Mouse (Mus musculus) heart, embryonic 13.5 days (tissue): ENCODE measurements around the gene Hs1bp3. TPM values are rescaled to one million over a fixed set of nuclear protein-coding genes. Genes with fewer than 3 reads are reported as not detected.

ENCODE experiments used
- ATAC-seq: fragments of 200-750 bp; cut with Nextera tagmentation; 2 replicates; pipeline ENCODE4 v1.8.0; 2017; ENCODE audit warnings: moderate TSS enrichment; ENCODE audit not compliant: insufficient number of reproducible peaks, low FRiP score, low TSS enrichment; ENCODE audit errors: extremely low read depth
- H3K27ac ChIP-seq: fragments of 300-500 bp; sonication (generic); replicated peaks from 2 replicates; pipeline ENCODE4 v1.5.1; 2015; ENCODE audit warnings: moderate library complexity, mild to moderate bottlenecking, inconsistent platforms
- H3K27me3 ChIP-seq: fragments of 300-500 bp; sonication (generic); replicated peaks from 2 replicates; pipeline ENCODE4 v1.6.1; 2015; ENCODE audit warnings: mild to moderate bottlenecking, inconsistent platforms
- H3K36me3 ChIP-seq: fragments of 300-500 bp; sonication (generic); 2 replicates; pipeline ENCODE4 v1.6.1; 2015; ENCODE audit warnings: mild to moderate bottlenecking, inconsistent platforms
- H3K4me1 ChIP-seq: fragments of 300-500 bp; sonication (generic); 2 replicates; pipeline ENCODE4 v1.6.1; 2015; ENCODE audit warnings: inconsistent platforms
- H3K4me2 ChIP-seq: fragments of 300-500 bp; sonication (generic); 2 replicates; pipeline ENCODE4 v1.6.1; 2015; ENCODE audit warnings: inconsistent platforms, mild to moderate bottlenecking, moderate library complexity
- H3K4me3 ChIP-seq: fragments of 300-500 bp; sonication (generic); 2 replicates; pipeline ENCODE4 v1.5.1; 2015; ENCODE audit warnings: moderate library complexity, mild to moderate bottlenecking, inconsistent platforms
- H3K9ac ChIP-seq: fragments of 300-500 bp; sonication (generic); 2 replicates; pipeline ENCODE4 v1.6.1; 2015; ENCODE audit warnings: inconsistent platforms, mild to moderate bottlenecking, moderate library complexity
- H3K9me3 ChIP-seq: fragments of 300-500 bp; sonication (generic); 2 replicates; pipeline ENCODE4 v1.6.1; 2016; ENCODE audit warnings: inconsistent platforms
- WGBS: fragments of 180-500 bp; shearing (Covaris S2); methylation state at CpG from one replicate; pipeline ENCODE4 v1.1.7; 2015; ENCODE audit warnings: mixed read lengths; 5-methylcytosine and 5-hydroxymethylcytosine counted together
- polyA plus RNA-seq: library from polyadenylated mRNA; unstranded; fragments of >200 nt; fragmentation: Nextera tagmentation; extraction: Ambion mirVana; gene quantifications from 2 replicates; pipeline ENCODE4 v1.2.1, GENCODE M21; 2015

The Hs1bp3 gene
- polyA plus RNA-seq: 14.3 and 15.6 TPM in 2 replicates

DNA sequence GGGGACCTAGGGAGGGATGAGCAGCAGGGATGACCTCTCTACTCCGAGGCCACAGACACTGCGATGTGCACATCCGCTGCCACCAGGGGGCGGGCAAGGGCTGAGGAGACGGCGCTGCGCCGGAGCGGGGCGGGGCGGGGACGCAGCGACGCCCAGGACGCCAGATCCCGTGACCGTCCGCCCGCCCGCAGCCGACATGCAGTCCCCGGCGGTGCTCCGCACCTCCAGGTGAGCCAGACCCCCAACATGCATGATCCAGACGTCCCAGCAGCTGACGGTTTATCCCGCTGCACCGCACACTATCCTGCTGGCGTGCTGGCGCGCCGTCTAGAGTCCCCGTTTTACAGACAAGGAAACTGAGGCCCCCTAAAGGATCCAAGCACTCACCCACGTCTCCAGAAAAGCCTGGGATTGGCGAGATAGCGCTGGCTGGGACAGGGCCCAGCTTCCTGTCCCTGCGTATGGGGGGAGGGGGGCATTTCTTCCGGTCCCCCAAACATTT is at the start of gene Hs1bp3:
Hs1bp3 (plus strand) TSS at position 163 of the 502 bp plus-strand sequence.
- peaks cover 33% of the 10 kb centered on the region for H3K27me3 ChIP-seq
- no peak within 1 kb of the TSS for H3K27ac ChIP-seq
- peak; percentile 68; the same call in 1 of the 2 replicates for ATAC-seq
- H3K4me1 ChIP-seq: peaks cover 17% of the 10 kb centered on the region
- H3K36me3 ChIP-seq: peaks cover 15% of the 10 kb centered on the region
- peak within 1 kb of the TSS; percentile 93 for H3K4me2 ChIP-seq
- WGBS: 0% methylated on average over 38 of the region's 38 CpGs
- peak within 1 kb of the TSS; percentile 58 for H3K4me3 ChIP-seq
- no peaks in the 10 kb centered on the region for H3K9me3 ChIP-seq
- peak within 1 kb of the TSS; percentile 82 for H3K9ac ChIP-seq

GRCm38 (mm10) chr12:8266311-8266710 is 46.9 kb upstream of the Hs1bp3 start:
- H3K9me3 ChIP-seq: no peaks in the 10 kb centered on the region
- H3K4me3 ChIP-seq: no peak overlapping the region
- H3K27me3 ChIP-seq: no peaks in the 10 kb centered on the region
- H3K9ac ChIP-seq: no peak overlapping the region
- ATAC-seq: no peak
- H3K4me1 ChIP-seq: peaks cover 33% of the 10 kb centered on the region
- H3K36me3 ChIP-seq: peaks cover 17% of the 10 kb centered on the region
- WGBS: 57% methylated on average over 7 of the region's 7 CpGs
- H3K27ac ChIP-seq: peak overlapping the region; percentile 20; the same call in 1 of the 2 replicates
- no peak overlapping the region for H3K4me2 ChIP-seq

DNA sequence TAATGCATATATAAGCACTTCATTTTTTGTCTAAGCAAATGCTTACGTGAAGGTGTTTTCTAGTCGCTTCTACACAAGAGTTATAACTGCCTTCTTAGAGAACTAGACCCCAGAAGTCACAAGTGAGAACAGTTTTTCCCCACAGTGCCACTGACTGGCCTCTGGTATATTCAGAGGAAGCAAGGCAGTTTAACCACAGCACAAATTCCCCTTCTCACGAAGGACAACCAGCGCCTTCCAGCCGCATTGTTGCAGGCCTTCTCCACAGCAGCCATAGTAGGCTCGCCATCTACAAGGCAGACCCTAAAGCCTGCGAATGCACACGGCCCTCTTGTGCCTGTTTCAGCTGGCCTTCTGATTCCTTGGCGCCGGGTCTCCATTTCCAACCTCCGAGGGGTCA is 43.6 kb upstream of the Hs1bp3 start:
- H3K4me2 ChIP-seq: no peak overlapping the region
- H3K4me1 ChIP-seq: peaks cover 34% of the 10 kb centered on the region
- H3K9me3 ChIP-seq: no peaks in the 10 kb centered on the region
- H3K4me3 ChIP-seq: no peak overlapping the region
- no peak overlapping the region for H3K27ac ChIP-seq
- ATAC-seq: no peak
- WGBS: 90% methylated on average over 11 of the region's 11 CpGs
- peaks cover 17% of the 10 kb centered on the region for H3K36me3 ChIP-seq
- H3K27me3 ChIP-seq: no peaks in the 10 kb centered on the region
- no peak overlapping the region for H3K9ac ChIP-seq

GRCm38 (mm10) chr12:8271405-8271804 is 41.8 kb upstream of the Hs1bp3 start:
- Histone ChIP-seq H3K27me3 (no peaks in the 10 kb centered on the region), H3K4me3 (no peak overlapping the region), H3K9me3 (no peaks in the 10 kb centered on the region), H3K9ac (no peak overlapping the region), H3K4me1 (peaks cover 19% of the 10 kb centered on the region), H3K27ac (no peak overlapping the region), H3K4me2 (no peak overlapping the region), H3K36me3 (peaks cover 27% of the 10 kb centered on the region)
- no peak; the same call in 1 of the 2 replicates for ATAC-seq
- 58% methylated on average over 2 of the region's 2 CpGs for WGBS

- Histone ChIP-seq H3K9me3 (no peaks in the 10 kb centered on the region), H3K4me3 (no peak overlapping the region), H3K27me3 (no peaks in the 10 kb centered on the region), H3K27ac (peak overlapping the region; percentile 39; the same call in 1 of the 2 replicates), H3K9ac (no peak overlapping the region), H3K4me1 (peaks cover 23% of the 10 kb centered on the region), H3K4me2 (no peak overlapping the region), H3K36me3 (peaks cover 22% of the 10 kb centered on the region)
- ATAC-seq: no peak
- 63% methylated on average over 6 of the region's 6 CpGs for WGBS
These were observed 39.6 kb upstream of the Hs1bp3 start for GRCm38 (mm10) chr12:8273471-8274171.

GRCm38 (mm10) chr12:8275424-8275823 is 37.8 kb upstream of the Hs1bp3 start:
- ATAC-seq: no peak
- H3K4me1 ChIP-seq: peaks cover 31% of the 10 kb centered on the region
- H3K4me2 ChIP-seq: no peak overlapping the region
- no peaks in the 10 kb centered on the region for H3K27me3 ChIP-seq
- no peak overlapping the region for H3K4me3 ChIP-seq
- WGBS: 86% methylated on average over 4 of the region's 4 CpGs
- no peak overlapping the region for H3K27ac ChIP-seq
- peaks cover 19% of the 10 kb centered on the region for H3K36me3 ChIP-seq
- no peaks in the 10 kb centered on the region for H3K9me3 ChIP-seq
- H3K9ac ChIP-seq: no peak overlapping the region

DNA sequence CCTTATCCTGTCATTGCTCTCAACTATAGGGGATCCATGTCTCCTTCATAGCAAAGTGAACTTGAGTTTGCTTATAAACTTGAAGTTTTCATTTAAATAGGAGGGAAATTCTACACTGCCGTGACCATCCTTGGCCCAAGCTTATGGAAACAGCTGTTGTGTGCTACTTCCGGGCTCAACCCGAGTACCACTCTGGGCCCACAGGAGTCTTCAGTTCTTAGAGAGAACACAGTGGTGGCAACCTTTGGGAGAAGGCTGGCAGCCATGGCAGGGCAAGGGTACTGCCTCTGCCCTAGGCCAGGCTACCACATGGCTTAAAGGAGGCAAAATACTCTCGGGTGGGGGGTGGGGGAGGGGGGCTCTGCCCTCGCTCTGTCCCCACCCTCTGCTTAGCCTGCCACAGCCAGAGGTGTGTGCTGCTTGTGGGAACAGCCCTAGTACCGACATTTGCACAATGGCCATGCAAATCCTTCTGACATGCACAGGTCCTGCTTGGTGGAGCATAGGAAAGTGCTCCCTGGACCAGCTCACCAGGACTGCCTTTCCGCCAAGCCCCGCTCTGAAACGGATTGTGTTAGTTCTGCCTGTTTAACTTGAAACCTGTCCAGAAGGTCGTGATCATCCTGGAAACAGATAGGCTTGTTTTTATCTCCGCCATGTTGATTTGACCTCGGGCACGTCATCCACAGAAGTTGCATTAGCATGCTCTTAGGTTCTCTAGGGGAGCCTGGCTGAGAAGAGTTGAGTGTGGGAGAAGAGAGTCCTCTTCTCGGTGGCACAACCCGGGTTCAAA is 31.8 kb upstream of the Hs1bp3 start:
- H3K27ac ChIP-seq: no peak overlapping the region
- no peaks in the 10 kb centered on the region for H3K27me3 ChIP-seq
- H3K9ac ChIP-seq: no peak overlapping the region
- no peak overlapping the region for H3K4me2 ChIP-seq
- H3K4me3 ChIP-seq: no peak overlapping the region
- WGBS: 64% methylated on average over 15 of the region's 15 CpGs
- ATAC-seq: no peak
- no peaks in the 10 kb centered on the region for H3K9me3 ChIP-seq
- peaks cover 35% of the 10 kb centered on the region for H3K36me3 ChIP-seq
- peaks cover 23% of the 10 kb centered on the region for H3K4me1 ChIP-seq

DNA sequence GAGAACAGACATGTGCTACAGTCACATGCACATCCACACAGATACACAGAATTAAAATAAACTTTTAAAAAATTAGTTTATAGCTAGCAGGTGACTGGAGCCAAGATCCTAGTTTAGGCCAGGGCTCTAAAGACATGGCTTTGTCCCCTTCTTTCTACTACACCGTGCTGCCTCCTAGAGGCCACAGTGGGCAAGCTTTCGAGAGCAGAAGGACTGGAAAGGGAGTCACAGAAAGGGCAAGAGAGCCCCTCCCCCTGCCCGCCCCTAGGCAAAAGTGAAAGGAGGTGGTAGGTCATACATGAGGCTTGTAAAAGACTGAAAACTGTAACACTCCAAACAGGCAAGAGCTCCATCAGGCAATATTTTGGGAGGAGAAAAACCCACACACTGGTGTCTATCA is 25.3 kb upstream of the Hs1bp3 start:
- Histone ChIP-seq H3K9ac (no peak overlapping the region), H3K4me3 (no peak overlapping the region), H3K27ac (no peak overlapping the region), H3K36me3 (peaks cover 29% of the 10 kb centered on the region), H3K27me3 (peaks cover 4% of the 10 kb centered on the region; the same call in 1 of the 2 replicates), H3K9me3 (no peaks in the 10 kb centered on the region), H3K4me2 (no peak overlapping the region), H3K4me1 (no peaks in the 10 kb centered on the region)
- ATAC-seq: no peak
- WGBS: 58% methylated on average over 3 of the region's 3 CpGs

DNA sequence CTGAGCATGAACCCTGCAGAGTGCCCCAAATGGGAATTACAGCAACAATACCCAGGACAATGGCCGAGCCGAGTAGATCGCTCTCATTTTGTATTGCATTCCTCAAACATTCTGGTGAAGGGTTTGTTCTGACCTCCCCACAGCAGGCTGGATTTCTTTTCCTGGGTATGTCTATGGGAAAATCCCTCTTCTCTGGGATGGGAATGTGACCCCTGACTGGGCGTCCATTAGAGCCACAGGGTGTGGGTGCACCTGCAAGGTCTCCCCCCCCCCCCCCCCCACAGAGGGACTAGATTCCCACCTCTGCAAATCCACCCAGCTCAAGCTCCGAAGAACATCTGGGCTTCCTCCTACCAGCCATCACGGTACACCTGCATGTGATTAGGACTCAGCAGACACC is 24.1 kb upstream of the Hs1bp3 start:
- no peak overlapping the region for H3K4me3 ChIP-seq
- WGBS: 80% methylated on average over 6 of the region's 6 CpGs
- H3K27me3 ChIP-seq: peaks cover 13% of the 10 kb centered on the region
- no peak for ATAC-seq
- H3K27ac ChIP-seq: no peak overlapping the region
- no peak overlapping the region for H3K4me2 ChIP-seq
- H3K36me3 ChIP-seq: peaks cover 22% of the 10 kb centered on the region
- no peaks in the 10 kb centered on the region for H3K4me1 ChIP-seq
- no peak overlapping the region for H3K9ac ChIP-seq
- H3K9me3 ChIP-seq: no peaks in the 10 kb centered on the region

DNA sequence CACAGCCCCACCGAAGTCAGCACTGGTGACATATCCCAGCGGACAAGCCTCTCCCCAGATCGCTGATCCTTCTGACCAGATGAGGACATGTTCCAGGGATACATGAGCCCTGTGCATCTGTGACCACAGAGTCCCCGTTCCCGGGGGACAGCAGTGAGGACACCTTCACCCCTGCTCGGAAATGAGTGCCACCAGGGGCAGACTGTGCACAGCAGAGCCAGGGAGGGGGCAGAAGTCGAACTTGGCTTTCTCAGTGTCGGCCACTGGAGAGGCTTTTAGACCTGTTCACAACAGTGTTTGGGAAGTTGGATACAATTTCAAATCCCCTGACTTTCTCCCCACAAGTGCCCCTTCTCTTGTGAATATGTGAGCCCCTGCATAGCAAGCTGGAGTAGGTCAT is 23.7 kb upstream of the Hs1bp3 start:
- H3K36me3 ChIP-seq: peaks cover 18% of the 10 kb centered on the region
- 82% methylated on average over 8 of the region's 8 CpGs for whole genome bisulfite sequencing
- H3K4me3 ChIP-seq: no peak overlapping the region
- H3K4me1 ChIP-seq: no peaks in the 10 kb centered on the region
- no peaks in the 10 kb centered on the region for H3K9me3 ChIP-seq
- no peak overlapping the region for H3K4me2 ChIP-seq
- H3K27ac ChIP-seq: no peak overlapping the region
- peaks cover 17% of the 10 kb centered on the region for H3K27me3 ChIP-seq
- H3K9ac ChIP-seq: no peak overlapping the region
- ATAC-seq: no peak

GRCm38 (mm10) chr12:8291157-8291853 is 21.9 kb upstream of the Hs1bp3 start:
- H3K36me3 ChIP-seq: peaks cover 9% of the 10 kb centered on the region; the same call in 1 of the 2 replicates
- ATAC-seq: no peak

More at GRCm38 (mm10) chr12:8291157-8291853, 21.9 kb upstream of the Hs1bp3 start:
- no peak overlapping the region for H3K4me2 ChIP-seq
- H3K27ac ChIP-seq: no peak overlapping the region
- H3K4me1 ChIP-seq: no peaks in the 10 kb centered on the region
- 67% methylated on average over 15 of the region's 15 CpGs for WGBS
- no peaks in the 10 kb centered on the region for H3K9me3 ChIP-seq
- H3K4me3 ChIP-seq: no peak overlapping the region
- no peak overlapping the region for H3K9ac ChIP-seq
- peaks cover 33% of the 10 kb centered on the region for H3K27me3 ChIP-seq
